Mouse (Mus musculus): ENCODE measurements around the gene Sbf1. TPM values are rescaled to one million over a fixed set of nuclear protein-coding genes. Genes with fewer than 3 reads are reported as not detected.

Sbf1 gene
- total RNA-seq, 2 experiments from 2014 or later = 248 to 274 TPM

DNA sequence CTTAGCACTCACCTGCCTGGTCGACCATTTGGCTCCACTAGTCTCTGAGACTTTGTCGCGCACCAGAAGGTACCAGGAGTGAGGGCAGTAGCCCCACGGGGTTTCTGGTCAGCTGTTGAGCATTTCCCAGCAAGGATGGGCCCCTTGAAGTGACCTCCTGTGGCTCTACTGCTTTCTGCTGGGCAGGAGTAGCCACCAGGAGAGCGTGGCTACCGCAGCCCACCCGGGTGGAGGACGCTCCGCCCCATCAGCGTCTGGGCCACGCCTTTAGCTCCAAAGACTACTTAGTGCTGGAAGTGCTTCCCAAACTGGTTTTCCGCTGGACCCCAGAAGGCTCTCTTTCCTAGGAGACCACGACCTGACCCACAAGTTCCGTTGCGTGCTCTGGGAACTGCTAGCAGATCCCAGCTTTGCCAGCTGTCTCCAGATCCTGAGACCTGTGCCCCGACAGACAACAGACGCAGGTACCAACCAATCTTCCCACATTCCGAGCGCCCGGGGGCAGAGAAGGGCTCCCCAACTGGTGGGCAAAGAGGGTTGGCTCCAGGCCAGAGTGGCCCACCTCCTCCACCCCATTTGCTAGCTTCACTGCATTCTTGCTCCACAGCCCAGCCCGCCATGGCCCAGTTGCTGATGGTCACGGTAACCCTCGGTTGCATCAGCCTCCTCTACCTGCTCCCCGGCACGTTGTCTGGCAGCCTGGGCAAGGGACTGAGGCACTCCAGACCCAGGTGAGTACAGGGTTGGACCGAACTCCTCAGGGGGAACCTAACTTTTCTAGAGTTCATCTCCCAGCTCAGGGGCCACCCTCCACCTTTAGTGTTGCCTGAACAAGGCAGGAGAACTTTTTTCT, 7.8 kb upstream of the Sbf1 start, which contains the start of gene Adm2:
Adm2 (plus strand) TSS at position 51 of the 853 bp plus-strand sequence.
- DNase-seq (ENCODE audit: low spot score in 2 of 2) = no peak

DNA sequence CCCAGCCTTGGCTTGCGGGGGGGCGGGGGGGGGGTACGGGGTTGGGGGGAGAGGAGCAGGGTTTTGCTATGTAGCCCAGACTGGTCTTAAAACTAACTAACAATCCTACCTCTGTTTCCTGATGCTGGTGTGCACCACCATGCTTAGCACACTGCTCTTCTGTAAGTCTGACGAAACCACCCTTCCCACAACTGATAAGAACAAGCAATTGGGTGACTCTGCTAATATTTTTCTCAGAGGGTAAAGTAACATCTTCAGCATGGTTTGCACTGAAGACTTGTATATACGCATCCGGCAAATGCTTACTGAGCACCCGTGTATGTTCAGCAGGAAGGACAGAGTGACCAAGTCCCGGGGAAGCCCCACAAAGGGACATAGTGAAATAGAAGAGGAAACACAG, 6.2 kb upstream of the Sbf1 start:
- DNase-seq (ENCODE audit: low spot score in 2 of 2) = no peak

DNA sequence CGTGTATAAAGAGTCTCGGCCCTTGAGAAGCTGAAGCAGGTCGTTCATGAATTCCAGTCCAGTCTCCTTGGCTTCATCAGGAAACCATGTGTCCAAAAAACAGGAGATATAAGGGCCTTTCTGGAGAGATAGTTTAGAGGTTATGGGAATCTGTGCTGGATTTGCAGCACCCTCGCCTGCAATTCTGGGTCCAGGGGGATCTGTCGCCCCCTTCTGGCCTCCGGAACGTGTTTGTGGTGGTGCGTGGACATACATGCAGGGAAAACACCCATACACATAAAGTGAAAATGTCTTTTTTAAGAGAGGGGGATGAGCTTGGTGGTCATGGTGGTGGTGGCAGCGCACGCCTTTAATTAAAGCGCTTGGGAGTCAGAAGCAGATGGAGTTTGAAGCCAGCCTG, 1.0 kb upstream of the Sbf1 start:
- no peak for DNase-seq (ENCODE audit: low spot score in 2 of 2)

DNA sequence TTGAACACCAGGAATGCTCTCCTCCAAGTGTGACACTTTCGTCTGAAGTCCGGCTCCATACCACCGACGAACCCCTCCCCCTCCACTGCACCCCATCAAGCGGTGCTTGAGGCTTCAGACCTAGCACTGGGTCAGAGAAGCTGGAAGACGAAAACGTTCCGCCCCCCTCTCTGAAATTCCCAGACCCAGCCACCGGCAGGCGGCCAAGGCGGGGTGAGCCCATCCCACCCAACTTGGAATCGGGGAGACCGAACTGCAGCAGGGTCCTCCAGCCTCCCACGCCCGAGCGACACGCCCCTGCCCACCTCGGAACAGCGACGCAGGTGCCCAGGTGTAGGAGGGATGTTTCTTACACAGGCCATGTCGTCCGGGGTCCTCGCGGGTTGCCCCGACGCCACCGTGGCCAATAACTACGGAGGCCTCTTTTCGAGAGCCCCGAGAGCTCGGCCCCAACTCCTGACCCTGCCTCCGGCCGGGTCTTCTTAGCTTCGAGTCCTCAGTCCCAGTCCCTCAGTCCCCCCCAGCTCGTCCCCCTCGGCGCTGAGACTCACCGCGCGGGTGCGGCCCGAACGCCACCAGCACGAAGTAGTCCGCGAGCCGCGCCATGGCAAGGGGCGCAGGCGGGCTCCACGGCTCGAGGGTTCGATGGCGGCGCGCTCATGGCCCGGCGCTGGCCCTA, 461 bp downstream of the Sbf1 start:
- no peak for DNase-seq (ENCODE audit: low spot score in 2 of 2)

DNA sequence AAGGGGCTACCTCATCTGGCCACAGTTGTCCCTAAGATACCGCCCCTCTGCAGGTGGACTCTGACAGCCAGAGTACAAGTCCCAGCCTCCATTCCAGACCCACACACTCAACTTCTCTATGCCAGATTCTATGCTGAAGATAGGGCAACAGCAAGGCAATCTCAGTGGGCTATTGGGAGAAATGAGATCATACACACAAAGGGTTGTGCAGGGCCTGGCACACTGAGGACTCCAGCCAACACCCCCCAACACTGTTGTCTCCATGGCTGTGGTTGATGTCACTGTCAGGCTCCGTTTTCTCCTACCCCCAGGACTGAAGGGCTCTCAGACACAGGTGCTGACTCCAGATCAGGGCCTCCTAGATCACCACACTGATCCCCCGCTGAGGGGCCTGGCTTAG, 1.0 kb downstream of the Sbf1 start:
- no peak for DNase-seq (ENCODE audit: low spot score in 2 of 2)

DNA sequence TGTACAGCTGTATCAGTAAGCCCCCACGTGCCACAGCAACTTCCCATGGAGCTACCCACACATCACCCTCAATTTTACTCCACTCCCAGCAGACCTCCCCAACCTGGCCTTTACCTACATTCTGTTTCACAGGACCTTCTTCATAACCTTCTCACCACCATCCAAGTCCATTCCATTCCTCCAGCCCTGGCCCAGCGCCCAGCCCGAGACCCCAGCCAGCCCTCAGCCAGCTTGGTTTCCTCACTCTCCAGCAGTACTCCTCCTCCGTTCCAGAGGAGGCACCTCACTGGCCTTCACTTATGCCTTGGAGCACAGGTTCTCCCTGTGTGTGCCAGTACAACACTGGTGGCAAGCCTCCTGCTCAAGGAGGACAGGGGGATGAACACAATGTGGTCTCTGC, 1.8 kb downstream of the Sbf1 start:
- no peak for DNase-seq (ENCODE audit: low spot score in 2 of 2)

DNA sequence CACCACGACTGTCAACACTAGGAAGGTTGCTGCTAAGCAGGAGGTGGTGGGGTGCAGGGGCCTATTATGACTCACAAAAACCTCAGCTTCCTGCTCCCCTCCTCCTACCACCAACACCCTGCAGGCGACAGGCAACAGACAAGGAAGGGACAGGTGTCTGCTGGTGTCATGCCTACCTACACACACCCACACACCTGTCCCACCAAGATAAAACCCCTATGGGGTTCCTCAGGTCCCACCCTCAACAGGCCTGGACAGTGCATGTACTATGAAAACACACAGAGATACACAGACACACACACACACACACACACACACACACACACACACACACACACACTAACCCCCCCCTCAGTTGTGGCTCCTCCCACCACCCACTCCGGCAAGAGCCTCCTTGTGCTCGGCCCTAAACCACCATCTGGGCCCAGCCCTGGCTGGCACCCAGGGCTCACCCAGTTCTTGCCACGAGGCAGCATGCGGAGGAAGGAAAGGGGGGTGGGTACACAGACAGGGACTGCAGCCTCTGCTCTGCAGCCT, 5.1 kb downstream of the Sbf1 start:
- DNase-seq (ENCODE audit: low spot score in 2 of 2) = peak; percentile 66

DNA sequence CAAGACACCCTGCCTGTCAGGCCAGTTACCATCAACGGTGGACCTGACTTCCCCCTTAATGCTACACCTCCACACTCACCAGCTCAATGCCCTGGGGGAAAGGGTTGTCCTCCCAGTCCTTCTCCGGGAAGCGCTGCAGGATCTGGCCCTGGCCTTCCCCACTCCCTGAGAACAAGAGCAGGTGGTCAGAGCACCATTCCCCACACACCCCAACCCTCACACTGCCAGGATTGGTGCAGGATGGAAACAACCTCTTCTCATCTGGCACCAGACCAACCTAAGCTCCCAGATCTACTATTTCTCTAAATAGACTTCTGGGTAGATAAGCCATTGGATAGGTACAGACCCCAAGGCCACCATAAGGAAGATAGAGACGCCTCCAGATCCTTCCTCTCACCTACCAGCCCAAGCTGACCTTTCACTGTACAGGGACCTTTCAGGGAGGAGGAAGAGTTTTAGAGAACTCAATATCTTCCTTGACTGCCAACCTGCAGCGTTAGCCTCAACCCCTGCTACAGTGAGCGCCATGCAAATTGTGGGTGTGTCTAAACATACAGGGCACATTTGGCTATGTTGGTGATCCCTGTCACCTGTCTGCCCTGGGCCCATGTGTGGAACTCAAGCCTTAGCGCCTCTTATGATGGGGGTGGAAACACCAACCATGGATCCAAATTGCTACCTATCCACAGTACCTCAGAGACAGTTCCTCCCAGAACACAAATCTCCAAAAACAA, 6.5 kb downstream of the Sbf1 start:
- no peak for DNase-seq (ENCODE audit: low spot score in 2 of 2)

DNA sequence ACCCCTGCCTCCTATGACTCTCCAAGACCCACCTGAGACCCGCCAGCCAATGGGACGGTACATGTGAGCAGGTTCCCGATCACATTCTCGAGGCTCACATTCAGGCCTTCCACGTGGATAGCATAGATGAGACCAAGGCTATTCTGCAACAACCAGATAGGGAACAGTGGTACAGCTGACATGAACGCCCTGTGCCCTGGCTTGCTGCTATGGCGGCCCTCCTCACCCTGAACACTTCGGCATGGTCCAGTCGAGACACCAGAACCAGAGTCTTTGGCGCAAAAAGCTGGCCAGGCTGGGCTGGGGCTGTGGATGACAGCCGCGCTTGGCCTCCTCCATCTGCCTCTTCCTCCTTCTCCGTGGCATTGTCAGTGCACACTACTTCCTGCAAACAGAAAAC, 7.7 kb downstream of the Sbf1 start:
- DNase-seq (ENCODE audit: low spot score in 2 of 2) = no peak

DNA sequence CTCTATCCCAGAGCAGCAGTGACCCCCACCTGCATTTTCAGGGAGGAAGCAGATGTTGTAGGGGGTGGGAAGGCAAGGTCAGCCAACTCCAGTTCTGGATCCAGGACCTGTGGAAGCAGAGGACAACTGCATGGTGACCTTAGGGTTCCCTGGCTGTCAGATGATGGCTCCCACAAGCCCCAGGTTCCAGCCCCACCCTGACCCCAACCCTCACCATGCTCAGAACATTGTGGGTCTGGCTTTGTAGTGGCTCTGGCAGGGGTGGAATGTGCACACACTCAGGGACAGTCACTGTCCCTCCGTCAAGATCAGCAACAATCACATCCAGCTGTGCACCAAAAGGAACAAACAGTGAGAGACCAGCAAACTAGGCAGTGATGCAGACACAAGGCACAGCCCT, 9.1 kb downstream of the Sbf1 start:
- no peak for DNase-seq (ENCODE audit: low spot score in 2 of 2)

DNA sequence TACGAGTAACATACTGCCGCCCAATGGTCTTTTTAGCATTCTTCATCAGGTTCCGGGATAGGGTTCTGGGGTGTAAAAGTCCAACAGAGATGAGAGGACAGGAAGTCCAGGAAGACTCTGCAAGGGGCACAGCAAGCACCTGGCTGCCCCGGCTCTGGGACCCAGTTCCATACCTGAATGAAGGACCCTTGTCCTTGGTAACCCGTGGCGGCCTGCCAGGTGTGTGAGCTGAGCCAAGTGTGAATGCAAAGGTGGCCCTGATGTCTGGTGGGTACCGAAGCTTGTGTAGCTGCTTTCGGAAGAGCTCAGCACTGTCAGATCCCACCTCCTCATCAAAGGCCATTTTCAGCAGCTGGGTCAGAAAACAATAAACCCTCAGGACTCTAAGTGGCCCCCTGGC, 14.5 kb downstream of the Sbf1 start:
- DNase-seq (ENCODE audit: low spot score in 2 of 2) = no peak

DNA sequence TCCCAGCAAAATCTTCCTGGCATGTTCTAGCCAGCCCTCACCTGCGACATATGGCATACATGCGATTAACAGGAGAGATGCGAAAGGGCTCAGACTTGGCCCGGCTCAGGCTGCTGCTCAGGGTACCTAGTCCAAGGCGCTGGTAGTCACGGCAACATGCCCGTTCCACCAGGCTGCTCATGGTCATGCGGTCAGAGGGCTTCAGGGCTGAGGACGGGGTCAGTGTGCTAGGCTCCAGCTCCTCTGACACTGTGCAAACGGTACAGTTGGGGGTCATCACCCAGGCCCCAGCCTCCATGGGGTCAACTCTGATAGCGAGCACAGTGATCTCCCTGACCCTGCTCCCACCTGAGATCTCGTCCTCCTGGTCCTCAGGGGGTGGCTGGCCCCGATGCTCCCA, 14.9 kb downstream of the Sbf1 start:
- DNase-seq (ENCODE audit: low spot score in 2 of 2) = no peak

DNA sequence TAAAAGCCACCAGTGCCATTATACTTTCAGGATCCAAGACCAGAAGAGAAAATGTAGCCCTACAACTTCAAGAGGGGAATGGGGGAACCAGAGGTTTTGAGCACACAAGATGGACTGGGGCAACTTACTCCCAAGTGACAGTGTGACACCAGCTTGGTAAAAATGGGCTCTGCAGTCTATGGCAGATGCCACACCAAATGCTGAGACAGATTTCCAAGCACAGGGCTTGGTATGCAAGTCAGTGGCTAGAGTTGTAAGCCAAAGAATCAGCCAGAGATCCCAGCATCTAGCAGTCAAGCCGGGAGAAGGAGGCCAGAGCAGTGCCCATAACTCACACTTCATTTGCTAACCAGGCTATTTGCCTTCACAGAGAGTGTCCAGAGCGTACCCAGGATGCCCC, 17.4 kb downstream of the Sbf1 start:
- DNase-seq (ENCODE audit: low spot score in 2 of 2) = peak; percentile 49 to 79

DNA sequence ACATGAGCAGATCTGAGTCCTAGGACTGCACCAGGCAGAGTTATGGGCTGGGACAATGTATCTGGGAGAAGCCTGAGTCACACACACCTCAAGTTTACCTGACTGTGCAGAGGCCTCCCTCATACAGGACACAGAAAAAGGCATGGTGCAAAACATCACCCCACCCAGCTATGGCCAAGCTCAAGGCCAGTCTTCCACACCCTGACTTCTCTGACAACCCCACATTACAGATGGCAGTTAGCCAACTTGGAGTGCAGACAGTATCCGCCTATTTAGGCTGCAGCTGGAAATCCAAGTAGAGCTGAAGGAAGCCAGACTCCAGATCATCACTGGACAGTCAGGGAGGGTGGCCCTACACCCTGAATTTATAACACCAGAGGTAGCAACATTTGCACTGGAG, 18.6 kb downstream of the Sbf1 start:
- DNase-seq (ENCODE audit: low spot score in 2 of 2) = no peak

DNA sequence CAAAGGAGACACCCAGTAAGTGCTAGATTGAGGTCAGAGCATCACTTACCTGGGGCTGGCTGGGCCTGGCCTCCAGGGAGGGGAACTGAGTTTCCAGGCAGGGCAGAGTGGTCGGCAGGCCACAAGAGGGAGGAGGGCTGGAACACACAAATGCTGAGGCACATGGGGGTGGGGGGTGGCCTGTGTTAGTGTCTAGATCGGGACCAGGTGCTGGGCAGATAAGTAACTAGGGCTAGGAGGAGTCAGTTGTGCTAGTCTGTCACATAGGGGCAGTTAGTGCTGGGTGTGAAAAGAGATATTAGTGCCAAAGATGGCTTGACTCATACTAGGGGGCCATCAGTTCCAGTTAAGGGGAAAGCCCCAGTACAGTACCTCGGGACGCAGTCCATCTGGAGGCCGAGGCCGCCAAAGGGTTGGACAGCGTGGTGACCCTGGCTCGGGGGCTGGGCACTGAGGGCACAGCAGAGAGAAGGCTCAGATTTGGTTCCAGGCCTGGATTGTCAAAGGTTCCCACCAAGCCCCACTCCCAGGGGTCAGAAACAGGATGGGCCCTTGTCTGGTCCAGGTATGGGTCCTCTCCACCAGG, 19.4 kb downstream of the Sbf1 start:
- no peak for DNase-seq (ENCODE audit: low spot score in 2 of 2)

DNA sequence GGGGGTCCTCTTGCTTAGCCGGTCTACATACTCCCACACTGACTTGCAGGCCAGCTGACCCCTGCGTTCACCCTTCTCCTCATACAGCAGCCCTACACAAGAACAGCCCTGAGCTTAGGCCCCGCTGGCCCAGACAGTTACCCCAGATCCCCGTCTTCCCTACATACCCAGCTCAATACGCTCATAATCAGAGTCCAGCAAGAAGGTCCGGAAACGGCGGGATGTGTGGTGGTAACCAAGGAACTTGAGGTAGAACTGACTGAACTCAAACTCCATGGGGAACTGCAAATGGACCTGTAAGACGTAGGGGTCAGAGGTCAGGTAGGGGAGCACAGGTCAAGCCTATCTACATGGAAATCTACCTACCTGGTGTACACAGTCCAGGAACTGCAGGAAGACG, 21.3 kb downstream of the Sbf1 start:
- no peak for DNase-seq (ENCODE audit: low spot score in 2 of 2)

DNA sequence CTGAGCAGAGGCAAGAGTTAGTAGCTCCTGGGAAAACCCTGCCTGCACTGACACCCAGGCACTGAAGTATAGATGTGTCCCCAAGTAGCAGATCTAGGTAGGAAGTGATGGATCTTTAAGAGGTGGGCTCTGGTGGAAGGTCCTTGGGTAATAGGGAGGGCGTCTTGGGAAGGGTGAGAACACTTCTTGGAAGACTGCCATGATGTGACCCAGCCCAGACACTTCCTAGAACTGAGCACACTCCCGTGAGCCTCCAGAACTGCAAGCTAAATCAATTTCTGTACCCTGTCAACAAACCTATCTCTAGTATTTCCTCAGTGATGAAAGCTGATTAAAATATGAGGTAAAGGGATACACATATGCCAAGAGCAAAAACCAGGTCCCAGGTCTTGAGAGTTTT, 22.3 kb downstream of the Sbf1 start:
- no peak for DNase-seq (ENCODE audit: low spot score in 2 of 2)

DNA sequence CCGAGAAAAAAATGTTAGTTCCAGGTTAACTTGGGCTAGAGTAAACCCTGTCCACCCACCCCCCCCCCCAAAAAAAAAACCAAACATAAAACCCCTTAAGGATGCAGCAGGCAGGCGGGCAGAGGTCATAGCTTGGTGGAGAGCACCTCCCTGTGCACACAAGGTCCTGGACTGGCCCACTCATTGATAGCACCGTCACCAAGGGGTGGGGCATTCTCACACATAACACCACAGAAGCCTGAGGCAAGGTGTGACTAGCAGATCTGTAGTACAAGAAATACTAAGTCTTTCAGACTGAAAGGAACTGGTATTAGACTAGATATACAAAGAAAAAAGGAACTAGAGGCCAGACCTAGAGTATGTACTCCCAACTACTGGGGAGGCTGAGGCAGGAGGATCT, 23.6 kb downstream of the Sbf1 start:
- no peak for DNase-seq (ENCODE audit: low spot score in 2 of 2)

DNA sequence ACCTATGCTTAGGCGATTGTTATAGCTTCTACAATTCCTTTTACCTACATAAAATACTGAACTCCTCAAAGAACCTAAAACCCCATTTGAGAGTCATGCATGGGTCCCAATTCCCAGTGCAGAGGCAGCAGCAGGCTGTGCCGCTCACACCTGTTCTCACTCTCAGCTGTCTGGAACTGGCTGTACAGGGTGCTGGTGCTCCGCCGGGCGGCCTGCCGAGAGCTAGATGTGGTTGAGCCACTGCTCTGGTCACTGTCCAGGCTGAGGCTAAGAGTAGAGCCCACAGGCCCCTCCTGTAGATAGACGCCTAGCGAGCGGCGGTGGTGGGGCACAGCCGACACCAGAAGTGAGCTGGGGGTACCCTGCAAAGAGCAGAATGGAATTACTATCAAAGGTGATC, 25.7 kb downstream of the Sbf1 start:
- no peak for DNase-seq (ENCODE audit: low spot score in 2 of 2)

DNA sequence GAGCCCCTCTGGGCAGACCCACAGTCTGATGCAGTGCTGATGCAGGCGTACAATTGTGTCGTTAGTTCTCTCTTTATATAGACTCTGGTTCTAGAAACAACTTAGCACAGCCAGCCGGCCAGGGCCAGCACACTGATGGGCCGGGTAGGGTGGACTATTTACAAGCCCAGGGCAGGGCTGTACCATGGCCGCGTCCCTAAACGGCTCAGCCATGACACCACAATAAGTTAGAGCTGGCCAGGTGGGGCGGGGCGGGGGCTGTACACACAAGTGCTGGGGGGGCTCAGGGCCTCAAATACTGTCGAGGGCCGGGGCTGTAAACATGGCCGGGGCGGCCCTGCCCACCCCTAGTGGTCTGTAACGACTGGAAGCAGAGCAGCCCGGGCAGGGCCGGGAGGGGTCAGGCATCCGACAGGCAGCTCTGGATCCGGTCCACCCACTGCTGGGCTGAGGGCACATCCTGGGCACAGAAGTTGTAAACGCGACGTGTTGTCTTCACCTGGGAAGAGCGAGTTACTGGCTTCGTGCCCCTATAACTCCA, 26.8 kb downstream of the Sbf1 start:
- no peak for DNase-seq (ENCODE audit: low spot score in 2 of 2)

DNA sequence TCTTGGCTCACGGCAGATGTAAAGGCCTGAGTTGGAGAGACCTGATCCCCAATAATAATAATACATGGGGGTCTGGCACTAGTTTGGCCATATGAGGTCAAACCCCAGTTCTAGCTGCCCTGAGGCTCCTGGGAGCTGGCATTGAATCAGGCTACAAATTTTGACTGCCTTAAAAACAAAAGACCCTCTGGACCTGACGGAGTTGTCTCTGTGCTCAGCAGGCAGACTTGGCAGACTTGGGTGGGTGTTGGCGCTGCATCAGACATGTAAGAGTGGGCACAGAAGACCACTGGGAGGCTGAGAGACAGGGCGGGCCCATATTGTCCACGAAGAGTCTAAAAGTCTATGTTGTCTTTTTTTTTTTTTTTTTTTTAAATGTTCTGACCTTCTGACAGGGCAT, 28.5 kb downstream of the Sbf1 start:
- DNase-seq (ENCODE audit: low spot score in 2 of 2) = no peak
